ENCODE assay signal across 9 mouse cellular contexts in genomic region chr2:102659521-102659830, GRCm38 (mm10). TPM values are rescaled to one million over a fixed set of nuclear protein-coding genes. Genes with fewer than 3 reads are reported as not detected.
DNase-seq lines count a peak whose midpoint lies in the region; ATAC-seq and TF ChIP-seq lines count a peak whose summit lies in the region.
"Had no signal": no experiment of that assay in that cellular context is flagged by ENCODE, and none has a peak within 500 bp of the region (broad histone marks: within the 10 kb centered on the region; RNA-seq: fewer than 3 reads in every experiment).

No protein-coding gene starts in this region.

- peak overlapping the region; percentile 84 for H3K9ac ChIP-seq in hindbrain, embryonic 12.5 days
- H3K9ac ChIP-seq in midbrain, embryonic 15.5 days, result peak overlapping the region; percentile 75

- H3K4me2 ChIP-seq in hindbrain, embryonic 12.5 days (replicated peaks), result peak overlapping the region; percentile 72
- H3K4me2 ChIP-seq in midbrain, embryonic 15.5 days, result peak overlapping the region; percentile 89

- no peak for ATAC-seq in hindbrain, embryonic 12.5 days (ENCODE audit: low FRiP score)
- peak; percentile 41; the same call in 1 of the 2 replicates for ATAC-seq in midbrain, embryonic 15.5 days (replicated peaks)
- ATAC-seq in activated CD4-positive, CD25-positive, alpha-beta regulatory T cell, adult 4 months, result no peak

- WGBS in hindbrain, embryonic 12.5 days, result under 1% methylated on average over 10 of the region's 10 CpGs
- under 1% methylated on average over 10 of the region's 10 CpGs for WGBS in midbrain, embryonic 15.5 days

- no peaks in the 10 kb centered on the region for H3K9me3 ChIP-seq in hindbrain, embryonic 12.5 days (replicated peaks)
- no peaks in the 10 kb centered on the region for H3K9me3 ChIP-seq in midbrain, embryonic 15.5 days

- H3K4me1 ChIP-seq in hindbrain, embryonic 12.5 days, result peaks cover 63% of the 10 kb centered on the region
- peaks cover 65% of the 10 kb centered on the region for H3K4me1 ChIP-seq in midbrain, embryonic 15.5 days

- intact Hi-C loops in gastrocnemius, adult 2 months (cut with DNase I), result no loop called here
- intact Hi-C loops in gastrocnemius, postnatal 36 days (cut with DNase I), result no loop called here

- TF ChIP-seq CTCF in gastrocnemius, adult 2 months (IDR thresholded peaks at IDR 0.05), result no peak

- peak overlapping the region; percentile 77 for H3K4me3 ChIP-seq in gastrocnemius, adult 2 months
- H3K4me3 ChIP-seq in hindbrain, embryonic 12.5 days, result peak overlapping the region; percentile 74
- peak overlapping the region; percentile 77 for H3K4me3 ChIP-seq in midbrain, embryonic 15.5 days

- H3K36me3 ChIP-seq in hindbrain, embryonic 12.5 days, result no peaks in the 10 kb centered on the region
- H3K36me3 ChIP-seq in midbrain, embryonic 15.5 days (replicated peaks), result no peaks in the 10 kb centered on the region

- peaks cover 9% of the 10 kb centered on the region; the same call in 1 of the 2 replicates for H3K27me3 ChIP-seq in hindbrain, embryonic 12.5 days
- no peaks in the 10 kb centered on the region for H3K27me3 ChIP-seq in midbrain, embryonic 15.5 days (replicated peaks)
- H3K27me3 ChIP-seq: CH12.LX had no signal

- no peak overlapping the region for H3K27ac ChIP-seq in gastrocnemius, adult 2 months
- H3K27ac ChIP-seq in hindbrain, embryonic 12.5 days, result peak overlapping the region; percentile 94
- H3K27ac ChIP-seq in midbrain, embryonic 15.5 days, result peak overlapping the region; percentile 94

- DNase-seq in gastrocnemius, adult 2 months, result no peak
- DNase-seq in gastrocnemius, postnatal 36 days, result no peak
- peak; percentile 67 to 68 for DNase-seq in right cerebral cortex, postnatal 10 days (ENCODE audit: low spot score in 2 of 2)
- DNase-seq in right cerebral cortex, adult 2 months (ENCODE audit: low spot score in 2 of 2), result no peak
- no peak for DNase-seq in urinary bladder, postnatal 36 days (ENCODE audit: low spot score in 2 of 2)

RNA-seq across cellular contexts. Expression of gene Slc1a2, which starts 1.0 kb away (rescaled TPM):
- total RNA-seq in gastrocnemius, adult 2 months (2021), result under 1 TPM; 0.14 to 0.36 TPM
- total RNA-seq in gastrocnemius, postnatal 36 days (2021), result under 1 TPM; 0.20 to 0.69 TPM
- polyA plus RNA-seq in hindbrain, embryonic 12.5 days (2016; fragmentation: Nextera tagmentation; extraction: Ambion mirVana), result 15.3 and 17.4 TPM in 2 replicates
- 17.1 and 18.9 TPM in 2 replicates for polyA plus RNA-seq in midbrain, embryonic 15.5 days (2015; fragmentation: Nextera tagmentation; extraction: Ambion mirVana)
- not detected for polyA plus RNA-seq in activated CD4-positive, CD25-positive, alpha-beta regulatory T cell, adult 4 months (2017; shearing (Covaris generic))

Comparison
In these comparisons a context has a peak if more than half of its experiments do, and no peak if none do; other contexts are left out.
1. DNase-seq: peak in right cerebral cortex, postnatal 10 days (2 of 2); none in gastrocnemius, adult 2 months (single experiment), gastrocnemius, postnatal 36 days (0 of 2), right cerebral cortex, adult 2 months (0 of 2) and urinary bladder, postnatal 36 days (0 of 2).
2. RNA of gene Slc1a2, which starts 1.0 kb away (polyA plus RNA-seq): 17.1 to 18.9 TPM in midbrain, embryonic 15.5 days and 15.3 to 17.4 TPM in hindbrain, embryonic 12.5 days; not detected in activated CD4-positive, CD25-positive, alpha-beta regulatory T cell, adult 4 months; every median in the first group is over 10 times any median in the second.
3. Peak in every context shown above with its lines, with median percentiles within 50 percentile points of each other: H3K4me3 ChIP-seq.